Mouse (Mus musculus) testis, adult 2 months (tissue): ENCODE results near the gene Exo1.

Experiments used
- CTCF ChIP-seq: fragments of 200-500 bp; IDR thresholded peaks from 2 replicates; pipeline ENCODE4 v1.5.1; 2012; ENCODE audit warnings: low read depth, mild to moderate bottlenecking, inconsistent platforms, low read length, moderate library complexity; ENCODE audit not compliant: control insufficient read depth, insufficient read depth, insufficient replicate concordance
- POLR2A ChIP-seq: fragments of 200-500 bp; IDR thresholded peaks from 2 replicates; pipeline ENCODE4 v1.6.1; 2012; ENCODE audit warnings: low read depth, mild to moderate bottlenecking, inconsistent platforms, low read length, moderate library complexity; ENCODE audit not compliant: control insufficient read depth

DNA sequence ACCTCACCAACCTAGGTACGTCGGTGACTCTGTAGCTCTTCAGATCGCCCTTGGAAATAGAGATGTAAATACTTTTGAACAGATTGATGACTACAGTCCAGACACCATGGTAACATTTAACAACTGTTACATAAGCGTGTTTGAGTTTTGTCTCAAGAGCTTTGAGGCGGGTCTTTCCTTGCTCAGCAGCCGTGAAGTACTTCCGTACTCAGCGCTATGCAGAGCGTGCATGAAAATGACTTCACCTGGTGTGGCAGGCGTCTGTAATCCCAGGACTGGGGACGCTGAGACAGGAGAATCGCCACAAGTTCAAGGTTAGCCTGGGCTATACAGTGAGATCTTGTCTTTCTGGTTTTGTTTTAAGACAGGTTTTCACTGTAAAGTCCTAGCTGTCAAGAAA is 13.3 kb downstream of the Exo1 start:
- no peak for TF ChIP-seq POLR2A
- TF ChIP-seq CTCF, result no peak
